Mouse (Mus musculus) midbrain, embryonic 16.5 days (tissue): ENCODE measurements around the gene Kcmf1. TPM values are rescaled to one million over a fixed set of nuclear protein-coding genes. Genes with fewer than 3 reads are reported as not detected.
A peak's percentile ranks its signal among the peaks of the same experiment; 100 is the strongest.

Source experiments
- ATAC-seq: fragments of 200-750 bp; cut with Nextera tagmentation; 2 replicates; pipeline ENCODE4 v1.8.0; 2017; ENCODE audit warnings: moderate TSS enrichment
- H3K27ac ChIP-seq: fragments of 300-500 bp; sonication (generic); 2 replicates; pipeline ENCODE4 v1.5.1; 2014; ENCODE audit warnings: mild to moderate bottlenecking, low read length, mixed read lengths
- H3K27me3 ChIP-seq: fragments of 300-500 bp; sonication (generic); 2 replicates; pipeline ENCODE4 v1.6.1; 2014; ENCODE audit warnings: low read depth, low read length, mixed read lengths; ENCODE audit not compliant: control insufficient read depth, insufficient read depth
- H3K36me3 ChIP-seq: fragments of 300-500 bp; sonication (generic); 2 replicates; pipeline ENCODE4 v1.6.1; 2014; ENCODE audit warnings: mild to moderate bottlenecking, low read length, moderate library complexity, mixed read lengths; ENCODE audit not compliant: control insufficient read depth, insufficient read depth
- H3K4me1 ChIP-seq: fragments of 300-500 bp; sonication (generic); 2 replicates; pipeline ENCODE4 v1.6.1; 2014; ENCODE audit warnings: mild to moderate bottlenecking, low read length, mixed read lengths; ENCODE audit not compliant: control insufficient read depth, insufficient read depth
- H3K4me2 ChIP-seq: fragments of 300-500 bp; sonication (generic); 2 replicates; pipeline ENCODE4 v1.6.1; 2014; ENCODE audit warnings: mild to moderate bottlenecking, low read length, mixed read lengths
- H3K4me3 ChIP-seq: fragments of 300-500 bp; sonication (generic); 2 replicates; pipeline ENCODE4 v1.5.1; 2014; ENCODE audit warnings: low read depth, mild to moderate bottlenecking, low read length, moderate library complexity, mixed read lengths
- H3K9ac ChIP-seq: fragments of 300-500 bp; sonication (generic); 2 replicates; pipeline ENCODE4 v1.6.1; 2014; ENCODE audit warnings: low read depth, low read length, mixed read lengths
- H3K9me3 ChIP-seq: fragments of 300-500 bp; sonication (generic); replicated peaks from 2 replicates; pipeline ENCODE4 v1.6.1; 2014; ENCODE audit warnings: mild to moderate bottlenecking, low read length, mixed read lengths; ENCODE audit not compliant: control insufficient read depth, poor library complexity, severe bottlenecking
- WGBS: fragments of 180-500 bp; shearing (Covaris S2); extraction: QIAGEN DNeasy Blood & Tissue Kit; methylation state at CpG from one replicate; pipeline ENCODE4 v1.1.7; 2014; 5-methylcytosine and 5-hydroxymethylcytosine counted together
- polyA plus RNA-seq: library from polyadenylated mRNA; unstranded; fragments of >200 nt; fragmentation: Nextera tagmentation; extraction: Ambion mirVana; gene quantifications from 2 replicates; pipeline ENCODE4 v1.2.1, GENCODE M21; 2015

Kcmf1 gene
- polyA plus RNA-seq, 1 experiment from 2014 or later = 29.7 TPM

DNA sequence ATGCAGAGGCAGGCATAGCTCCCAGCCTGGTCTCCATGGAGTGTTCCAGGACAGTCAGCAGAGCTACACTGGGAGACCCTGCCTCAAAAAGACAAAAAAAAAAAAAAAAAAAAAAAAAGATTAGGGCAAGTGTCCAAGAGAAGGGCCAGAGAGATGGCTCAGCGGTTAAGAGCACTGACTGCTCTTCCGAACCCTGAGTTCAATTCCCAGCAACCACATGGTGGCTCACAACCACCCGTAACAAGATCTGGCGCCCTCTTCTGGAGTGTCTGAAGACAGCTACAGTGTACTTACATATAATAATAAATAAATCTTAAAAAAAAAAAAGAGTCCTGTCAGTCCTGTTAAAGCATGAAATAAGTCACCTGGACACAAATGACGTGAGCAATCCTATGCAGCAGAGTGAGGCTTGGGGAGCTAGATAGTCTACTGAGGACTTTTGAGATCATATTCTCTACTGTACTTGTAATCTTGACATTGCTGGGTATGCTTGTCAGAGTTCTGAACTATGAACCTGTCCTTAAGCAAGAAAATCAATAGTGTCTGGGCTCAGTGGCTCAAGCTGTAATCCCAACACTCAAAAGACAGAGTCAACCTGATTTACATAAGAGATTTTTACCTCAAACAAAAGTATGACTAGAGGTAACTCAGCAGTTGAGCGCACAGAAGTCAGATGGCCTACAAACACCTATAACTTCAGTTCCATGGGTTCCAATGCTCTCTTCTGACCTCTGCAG, 2.6 kb upstream of the Kcmf1 start:
- ATAC-seq = no peak
- Histone ChIP-seq H3K4me2 (no peak overlapping the region), H3K9ac (no peak overlapping the region), H3K36me3 (no peaks in the 10 kb centered on the region), H3K4me3 (no peak overlapping the region), H3K9me3 (no peaks in the 10 kb centered on the region), H3K4me1 (peaks cover 16% of the 10 kb centered on the region), H3K27me3 (no peaks in the 10 kb centered on the region), H3K27ac (no peak overlapping the region)
- 79% methylated on average over 6 of the region's 6 CpGs for WGBS

DNA sequence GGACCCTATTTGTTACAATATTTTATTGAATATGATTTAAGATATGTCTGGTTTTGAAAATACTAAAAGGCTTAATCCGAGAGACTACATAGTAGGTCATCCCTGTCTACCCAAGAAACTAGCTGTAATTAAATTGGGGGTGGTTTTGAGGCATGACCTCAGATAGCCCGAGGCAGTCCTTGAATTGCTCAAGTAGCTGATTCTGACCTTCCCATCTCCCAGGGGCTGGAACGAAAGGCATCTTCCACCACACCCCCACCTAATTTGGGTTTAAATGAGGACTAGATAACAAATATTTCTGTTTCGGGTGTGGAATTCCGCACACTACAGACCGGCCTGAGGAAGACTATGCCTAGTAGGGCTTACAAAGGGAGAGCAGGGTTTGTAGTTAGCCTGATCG, 1.2 kb upstream of the Kcmf1 start:
- H3K4me2 ChIP-seq = peak overlapping the region; percentile 86
- H3K9ac ChIP-seq = no peak overlapping the region
- H3K4me1 ChIP-seq = peaks cover 18% of the 10 kb centered on the region
- H3K36me3 ChIP-seq = no peaks in the 10 kb centered on the region
- WGBS = 67% methylated on average over 7 of the region's 7 CpGs
- no peaks in the 10 kb centered on the region for H3K27me3 ChIP-seq
- no peak overlapping the region for H3K4me3 ChIP-seq
- H3K9me3 ChIP-seq = no peaks in the 10 kb centered on the region
- H3K27ac ChIP-seq = no peak overlapping the region
- no peak for ATAC-seq

DNA sequence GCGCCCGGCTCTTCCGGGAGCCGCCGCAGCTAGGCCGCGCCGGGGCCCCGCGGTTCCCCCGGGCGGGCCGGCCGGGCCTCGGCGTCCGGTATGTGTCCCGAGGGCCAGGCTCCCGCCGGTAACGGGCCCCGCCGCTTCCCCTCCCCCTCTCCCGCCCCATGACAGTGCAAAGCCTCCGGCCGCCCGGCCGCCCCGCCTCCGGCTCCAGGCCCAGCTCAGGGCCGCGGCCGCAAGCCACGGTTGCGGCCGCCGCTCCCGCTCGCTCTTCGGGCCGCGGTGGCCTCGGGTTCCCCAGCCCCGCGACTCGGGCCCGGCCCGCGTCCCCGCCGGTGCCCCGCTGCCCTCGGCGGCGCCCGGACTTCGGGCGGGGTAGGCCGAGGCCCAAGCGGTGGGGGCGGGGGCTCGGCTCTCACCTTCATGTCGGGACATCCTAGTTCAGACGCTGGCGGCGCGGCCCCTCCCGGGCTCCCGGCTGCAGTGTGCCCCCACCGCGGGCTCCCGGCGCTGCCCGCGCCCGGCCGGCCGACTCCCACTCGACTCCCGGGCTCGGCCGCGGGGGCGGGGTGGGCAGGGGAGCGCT, 488 bp downstream of the Kcmf1 start:
- Histone ChIP-seq H3K36me3 (no peaks in the 10 kb centered on the region), H3K9ac (peak overlapping the region; percentile 96), H3K9me3 (no peaks in the 10 kb centered on the region), H3K4me1 (peaks cover 18% of the 10 kb centered on the region), H3K4me2 (peak overlapping the region; percentile 57), H3K27me3 (no peaks in the 10 kb centered on the region), H3K4me3 (peak overlapping the region; percentile 97), H3K27ac (peak overlapping the region; percentile 97)
- peak; percentile 75 for ATAC-seq
- under 1% methylated on average over 64 of the region's 85 CpGs for WGBS

DNA sequence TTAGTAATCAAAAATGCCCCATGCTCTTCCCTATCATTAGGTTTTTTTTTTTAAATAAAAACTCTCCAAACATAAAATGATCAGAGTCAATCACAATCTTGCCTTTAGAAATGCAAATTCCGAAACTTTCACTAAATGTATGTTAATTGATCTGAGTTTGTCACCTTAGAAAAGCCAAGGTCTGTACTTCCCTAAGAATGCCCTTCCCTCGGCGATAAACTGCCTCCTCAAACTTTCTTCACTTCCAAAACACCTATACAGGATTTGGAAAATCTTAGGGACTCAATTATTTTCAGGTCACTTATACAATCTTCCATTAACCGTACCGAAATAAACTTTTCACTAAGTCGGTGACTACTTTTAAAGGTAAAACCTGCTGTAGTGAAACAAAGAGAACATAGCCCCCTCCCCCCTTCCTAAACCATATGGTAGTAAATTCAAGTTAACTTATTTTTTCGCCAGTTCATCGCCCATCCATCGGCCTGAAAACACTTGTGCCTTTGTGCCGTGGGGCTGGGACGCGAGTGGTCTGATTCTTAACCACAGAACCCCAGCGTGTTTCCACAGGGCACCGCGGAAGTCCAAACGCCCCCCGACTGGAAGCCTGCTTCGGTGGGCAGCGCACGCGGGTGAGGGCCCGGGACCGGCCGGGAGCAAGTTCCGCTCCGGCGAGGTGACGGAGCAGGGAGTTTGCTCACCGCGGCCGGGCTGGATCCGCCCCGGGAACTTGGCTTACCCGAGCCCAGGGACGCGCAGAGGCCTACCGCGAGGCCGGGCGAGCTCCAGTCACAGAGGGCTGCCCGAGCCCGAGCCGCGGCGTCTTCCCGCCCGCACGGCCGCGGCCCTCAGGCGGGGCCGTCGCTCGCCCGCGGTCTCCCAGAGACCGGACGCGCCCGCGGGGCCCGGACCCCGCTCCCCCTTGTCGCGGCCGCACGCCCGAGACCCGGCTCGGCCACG, 1.3 kb downstream of the Kcmf1 start:
- H3K27ac ChIP-seq = peak overlapping the region; percentile 97
- peak; percentile 54 for ATAC-seq

DNA sequence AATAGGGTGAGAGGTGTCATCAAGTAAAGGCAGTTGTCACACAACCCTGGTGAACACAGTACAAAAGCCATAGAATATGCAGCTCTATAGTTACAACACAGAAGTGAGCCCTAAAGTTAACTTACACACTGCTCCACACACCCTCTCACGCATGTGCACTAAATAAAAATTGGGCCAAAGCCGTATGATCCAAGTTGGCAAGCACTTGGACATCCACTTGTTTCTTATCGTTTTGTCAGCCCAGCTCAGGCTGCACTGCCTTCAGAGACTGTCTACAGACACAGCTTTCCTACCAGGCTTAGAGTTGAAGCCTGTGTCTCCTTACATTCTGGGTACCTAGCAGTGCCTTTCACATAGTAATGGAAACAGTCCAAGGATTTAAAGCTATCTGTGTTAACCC, 4.8 kb downstream of the Kcmf1 start:
- Histone ChIP-seq H3K9ac (no peak overlapping the region), H3K4me2 (no peak overlapping the region), H3K27ac (no peak overlapping the region), H3K27me3 (no peaks in the 10 kb centered on the region), H3K4me1 (peaks cover 10% of the 10 kb centered on the region), H3K36me3 (no peaks in the 10 kb centered on the region), H3K9me3 (no peaks in the 10 kb centered on the region), H3K4me3 (no peak overlapping the region)
- no peak for ATAC-seq
- 78% methylated on average over 3 of the region's 3 CpGs for WGBS

More for the DNA sequence above, 1.3 kb downstream of the Kcmf1 start:
- Histone ChIP-seq H3K4me2 (peak overlapping the region; percentile 57), H3K36me3 (no peaks in the 10 kb centered on the region), H3K4me1 (peaks cover 18% of the 10 kb centered on the region), H3K9ac (peak overlapping the region; percentile 96), H3K4me3 (peak overlapping the region; percentile 97), H3K9me3 (no peaks in the 10 kb centered on the region), H3K27me3 (no peaks in the 10 kb centered on the region)
- WGBS = under 1% methylated on average over 70 of the region's 71 CpGs

DNA sequence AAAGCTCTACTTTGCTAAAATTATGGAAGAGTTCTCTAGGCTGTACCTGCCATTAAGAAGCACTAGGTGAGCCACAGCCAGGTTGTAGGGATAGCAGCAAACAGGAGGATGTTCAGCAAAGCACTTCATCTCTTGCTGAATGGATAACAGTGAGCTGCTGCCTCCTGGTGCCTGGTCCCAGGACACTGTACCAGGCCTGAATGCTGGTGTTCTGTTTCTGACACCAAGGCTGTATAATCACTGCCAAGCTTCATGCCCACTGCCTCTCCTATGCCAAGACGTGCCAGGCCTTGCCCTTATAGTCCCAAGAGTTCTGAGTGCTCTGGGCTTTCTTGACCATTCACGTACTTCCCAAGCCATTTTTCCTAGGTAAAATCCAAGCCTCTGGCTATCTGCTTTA, 8.5 kb downstream of the Kcmf1 start:
- Histone ChIP-seq H3K27ac (no peak overlapping the region), H3K9ac (no peak overlapping the region), H3K27me3 (no peaks in the 10 kb centered on the region), H3K4me1 (peaks cover 2% of the 10 kb centered on the region; the same call in 1 of the 2 replicates), H3K4me2 (no peak overlapping the region), H3K36me3 (no peaks in the 10 kb centered on the region), H3K9me3 (no peaks in the 10 kb centered on the region), H3K4me3 (no peak overlapping the region)
- no peak for ATAC-seq
- 91% methylated on average over 2 of the region's 2 CpGs for WGBS

DNA sequence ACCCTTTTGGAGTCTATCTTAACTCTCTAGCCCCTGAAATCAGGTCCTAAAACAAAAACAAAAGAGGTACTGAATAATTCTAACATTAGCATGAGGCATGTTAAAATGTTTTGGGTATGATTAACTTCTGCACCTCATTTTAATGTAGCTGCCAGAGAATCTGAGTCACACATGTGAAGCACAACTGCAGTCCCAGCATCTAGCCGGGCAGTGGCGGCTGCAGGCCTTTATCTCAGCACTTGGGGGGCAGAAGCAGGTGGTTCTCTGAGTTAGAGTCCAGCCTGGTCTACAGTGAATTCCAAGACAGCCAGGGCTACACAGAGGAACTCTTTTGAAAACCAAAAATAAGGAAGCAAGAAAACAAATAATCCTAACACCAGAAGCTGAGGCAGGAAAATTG, 11.1 kb downstream of the Kcmf1 start:
- Histone ChIP-seq H3K4me3 (no peak overlapping the region), H3K4me2 (no peak overlapping the region), H3K4me1 (peaks cover 2% of the 10 kb centered on the region; the same call in 1 of the 2 replicates), H3K9ac (no peak overlapping the region), H3K27me3 (no peaks in the 10 kb centered on the region), H3K9me3 (no peaks in the 10 kb centered on the region), H3K36me3 (no peaks in the 10 kb centered on the region), H3K27ac (no peak overlapping the region)
- ATAC-seq = no peak
- WGBS = 96% methylated on average over 2 of the region's 2 CpGs

DNA sequence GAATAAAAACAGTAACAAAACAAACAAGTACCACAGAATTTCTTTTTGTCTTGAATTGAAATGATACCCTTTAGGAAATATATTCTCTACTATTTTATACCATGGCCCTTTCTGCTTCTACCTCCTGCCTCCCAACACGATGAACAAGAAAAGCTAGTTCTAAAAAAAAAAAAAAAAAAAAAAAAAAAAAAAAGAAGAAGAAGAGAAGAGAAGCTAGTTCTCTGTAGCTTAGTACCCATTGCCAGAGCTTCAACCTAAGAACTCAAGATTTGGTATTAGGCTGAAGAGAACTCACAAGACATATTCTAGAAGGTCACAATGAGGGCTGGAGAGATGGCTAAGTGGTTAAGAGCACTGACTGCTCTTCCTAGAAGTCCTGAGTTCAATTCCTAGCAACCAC, 14.5 kb downstream of the Kcmf1 start:
- no peaks in the 10 kb centered on the region for H3K36me3 ChIP-seq
- H3K4me1 ChIP-seq = peaks cover 2% of the 10 kb centered on the region; the same call in 1 of the 2 replicates
- no peak overlapping the region for H3K27ac ChIP-seq
- no peak for ATAC-seq
- no peak overlapping the region for H3K4me3 ChIP-seq
- no peak overlapping the region for H3K9ac ChIP-seq
- no peaks in the 10 kb centered on the region for H3K27me3 ChIP-seq
- H3K4me2 ChIP-seq = no peak overlapping the region
- 93% methylated on average over 1 of the region's 1 CpGs for WGBS
- H3K9me3 ChIP-seq = no peaks in the 10 kb centered on the region
